Mouse (Mus musculus): ENCODE results near the gene Rabgap1l. TPM values are rescaled to one million over a fixed set of nuclear protein-coding genes. Genes with fewer than 3 reads are reported as not detected.
A peak's percentile ranks its signal among the peaks of the same experiment; 100 is the strongest.

Rabgap1l gene
- total RNA-seq, 4 experiments from 2014 or later: 202 to 244 (median 218) TPM

GRCm38 (mm10) chr1:160205486-160205885 lies 587.5 kb downstream of the Rabgap1l start:
- DNase-seq (ENCODE audit: low spot score in 2 of 2): no peak

- no peak for DNase-seq (ENCODE audit: low spot score in 2 of 2)
Measured at GRCm38 (mm10) chr1:160195337-160195663, 597.7 kb downstream of the Rabgap1l start.

GRCm38 (mm10) chr1:160194529-160195336 lies 598.3 kb downstream of the Rabgap1l start, which contains the start of gene Mrps14:
Gene Mrps14, plus strand, starts transcription at chr1:160195215.
- peak; percentile 92 to 99 for DNase-seq (ENCODE audit: low spot score in 2 of 2)

- DNase-seq (ENCODE audit: low spot score in 2 of 2): peak; percentile 30
Measured at GRCm38 (mm10) chr1:160184506-160184905, 608.5 kb downstream of the Rabgap1l start.

GRCm38 (mm10) chr1:160181216-160181615 lies 611.8 kb downstream of the Rabgap1l start:
- DNase-seq (ENCODE audit: low spot score in 2 of 2): no peak

GRCm38 (mm10) chr1:160176903-160177302 lies 616.1 kb downstream of the Rabgap1l start:
- DNase-seq (ENCODE audit: low spot score in 2 of 2): no peak

Small RNA genes lying within 50 kb of the gene (microRNA-seq; reads per million reads assigned to microRNA genes)
- 0.66 to 3.2 reads per million in 2 experiments for gene Mir1927

Other genes starting within 250 kb of the Rabgap1l start
- 10 to 100 TPM; 37.8 to 43.1 (median 40.2) TPM for gene Rc3h1, start 113.2 kb upstream of the Rabgap1l start, total RNA-seq (2022)
- under 1 TPM in 2 of 4 experiments, not detected in 2; 0.14 to 0.39 TPM for gene Serpinc1, start 185.4 kb upstream of the Rabgap1l start, total RNA-seq (2022)
- gene Zbtb37, start 241.6 kb upstream of the Rabgap1l start, total RNA-seq (2022): 10 to 100 TPM; 20.1 to 25.1 (median 21.3) TPM